Mouse (Mus musculus): ENCODE data around the gene C8a. TPM values are rescaled to one million over a fixed set of nuclear protein-coding genes. Genes with fewer than 3 reads are reported as not detected.

The C8a gene
- total RNA-seq, 2 experiments from 2014 or later = not detected

- DNase-seq = no peak
Observed at GRCm38 (mm10) chr4:104768190-104768589, 108.0 kb downstream of the C8a start.

DNA sequence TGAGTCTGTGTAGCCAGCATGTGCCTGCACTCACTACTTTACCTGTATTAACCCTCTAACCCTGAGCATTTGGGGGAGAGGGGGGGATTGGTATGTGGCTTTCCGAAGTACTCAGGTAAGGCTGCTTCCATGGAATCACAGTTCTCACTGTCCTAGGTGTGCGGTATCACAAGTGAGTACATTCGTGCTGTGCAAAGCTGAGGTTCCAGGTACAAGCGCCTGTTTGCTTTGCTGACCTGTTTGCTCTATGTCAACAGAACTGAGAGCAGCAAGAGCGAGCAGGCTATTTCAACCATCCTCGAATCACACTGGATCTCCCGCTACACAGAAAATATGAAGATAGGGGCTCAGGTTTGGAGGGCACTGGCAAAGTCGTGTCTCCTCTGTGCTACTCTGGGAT is 110.1 kb downstream of the C8a start, which contains the start of gene C8b:
Gene C8b (plus strand): TSS at position 253 of the 400 bp plus-strand sequence.
- no peak for DNase-seq

Other genes with a start within 250 kb of the C8a start
- gene C8b, start 110.1 kb downstream of the C8a start, total RNA-seq (2021) = not detected
- not detected for gene Gm17662, start 19.1 kb downstream of the C8a start, total RNA-seq (2021)
- not detected for gene Fyb2, start 37.1 kb upstream of the C8a start, total RNA-seq (2021)
- 10 to 100 TPM; 80.1 to 83.8 TPM for gene Prkaa2, start 233.5 kb upstream of the C8a start, total RNA-seq (2021)

Data from heart, adult 18-20 months (tissue).